Mouse (Mus musculus) bone marrow, adult 2 months (tissue): ENCODE results near the gene Pin1. TPM values are rescaled to one million over a fixed set of nuclear protein-coding genes. Genes with fewer than 3 reads are reported as not detected.

Experiments used
- H3K27ac ChIP-seq: fragments of 200-500 bp; 2 replicates; pipeline ENCODE4 v1.5.1; 2012; ENCODE audit warnings: low read depth, mild to moderate bottlenecking, control low read depth, inconsistent platforms, low read length; ENCODE audit not compliant: control insufficient read depth, poor library complexity, insufficient read depth
- H3K4me1 ChIP-seq: fragments of 200-500 bp; 2 replicates; pipeline ENCODE4 v1.6.1; 2011; ENCODE audit warnings: low read length; ENCODE audit not compliant: control insufficient read depth, insufficient read depth
- H3K4me3 ChIP-seq: fragments of 200-500 bp; replicated peaks from 2 replicates; pipeline ENCODE3; 2011; ENCODE audit warnings: mild to moderate bottlenecking, low read depth, low read length, control low read depth; ENCODE audit not compliant: control insufficient read depth
- CTCF ChIP-seq: fragments of 200-500 bp; IDR thresholded peaks from 2 replicates; pipeline ENCODE4 v1.5.1; 2011; ENCODE audit warnings: low read length, control low read depth; ENCODE audit not compliant: control insufficient read depth, insufficient read depth
- POLR2A ChIP-seq: fragments of 200-500 bp; IDR thresholded peaks from 2 replicates; pipeline ENCODE4 v1.6.1; 2011; ENCODE audit warnings: low read depth, mild to moderate bottlenecking, control low read depth, low read length, borderline replicate concordance; ENCODE audit not compliant: control insufficient read depth
- WGBS: fragments of 180-500 bp; shearing (Covaris S2); methylation state at CpG from one replicate; pipeline ENCODE4 v1.1.7; 2018; 5-methylcytosine and 5-hydroxymethylcytosine counted together
- polyA plus RNA-seq: library from polyadenylated mRNA; stranded (reverse); fragments of >200 nt; gene quantifications from 2 replicates; pipeline ENCODE4 v1.2.4, GENCODE M21; 2011; ENCODE audit warnings: low replicate concordance; ENCODE audit not compliant: missing spikeins, insufficient read depth, insufficient read length

Gene Pin1
- polyA plus RNA-seq, 1 experiment, result 8.3 TPM

- under 1% methylated on average over 43 of the region's 43 CpGs for WGBS
- H3K27ac ChIP-seq, result peak within 1 kb of the TSS; percentile 85
- TF ChIP-seq POLR2A, result no peak
- TF ChIP-seq CTCF, result no peak
- H3K4me3 ChIP-seq, result peak within 1 kb of the TSS; percentile 77
- no peaks in the 10 kb centered on the region; the same call in none of the 2 replicates for H3K4me1 ChIP-seq
Observed at GRCm38 (mm10) chr9:20644360-20645081, 7.4 kb upstream of the Pin1 start, which contains the start of gene Fbxl12. Fbxl12 (minus strand) TSS chr9:20644767.

GRCm38 (mm10) chr9:20645121-20645520 is 6.8 kb upstream of the Pin1 start:
- 1% methylated on average over 17 of the region's 17 CpGs for WGBS
- no peak for TF ChIP-seq CTCF
- no peak for TF ChIP-seq POLR2A
- H3K27ac ChIP-seq, result peak overlapping the region; percentile 85
- no peaks in the 10 kb centered on the region; the same call in none of the 2 replicates for H3K4me1 ChIP-seq
- peak overlapping the region; percentile 77 for H3K4me3 ChIP-seq

- peak overlapping the region; percentile 84 for H3K4me3 ChIP-seq
- peaks cover 1% of the 10 kb centered on the region for H3K4me1 ChIP-seq
- TF ChIP-seq POLR2A (no peak), CTCF (no peak)
- 0% methylated on average over 25 of the region's 25 CpGs for WGBS
- H3K27ac ChIP-seq, result no peak overlapping the region; the same call in 1 of the 2 replicates
Observed at GRCm38 (mm10) chr9:20652260-20652658, 364 bp downstream of the Pin1 start.

- H3K27ac ChIP-seq, result no peak overlapping the region
- peaks cover 1% of the 10 kb centered on the region for H3K4me1 ChIP-seq
- no peak overlapping the region for H3K4me3 ChIP-seq
- no peak for TF ChIP-seq CTCF
- no peak for TF ChIP-seq POLR2A
- 88% methylated on average over 3 of the region's 3 CpGs for WGBS
Observed at GRCm38 (mm10) chr9:20653859-20654258, 2.0 kb downstream of the Pin1 start.

- TF ChIP-seq POLR2A (no peak), CTCF (no peak)
- Histone ChIP-seq H3K4me1 (no peaks in the 10 kb centered on the region; the same call in 1 of the 2 replicates), H3K4me3 (no peak overlapping the region), H3K27ac (no peak overlapping the region)
- 78% methylated on average over 3 of the region's 3 CpGs for WGBS
Observed at GRCm38 (mm10) chr9:20657546-20657945, 5.7 kb downstream of the Pin1 start.

GRCm38 (mm10) chr9:20662325-20662724 is 10.4 kb downstream of the Pin1 start:
- Histone ChIP-seq H3K4me1 (no peaks in the 10 kb centered on the region), H3K4me3 (no peak overlapping the region), H3K27ac (no peak overlapping the region)
- WGBS, result 55% methylated on average over 3 of the region's 3 CpGs
- TF ChIP-seq CTCF (peak; percentile 78), POLR2A (no peak)

- WGBS, result 96% methylated on average over 8 of the region's 8 CpGs
- H3K4me1 ChIP-seq, result no peaks in the 10 kb centered on the region
- H3K27ac ChIP-seq, result no peak overlapping the region
- TF ChIP-seq POLR2A (no peak), CTCF (no peak)
- H3K4me3 ChIP-seq, result no peak overlapping the region
Observed at GRCm38 (mm10) chr9:20662874-20663273, 11.0 kb downstream of the Pin1 start.

GRCm38 (mm10) chr9:20663956-20664355 is 12.1 kb downstream of the Pin1 start:
- no peak for TF ChIP-seq POLR2A
- TF ChIP-seq CTCF, result no peak
- no peak overlapping the region for H3K27ac ChIP-seq
- WGBS, result 95% methylated on average over 2 of the region's 2 CpGs
- no peaks in the 10 kb centered on the region for H3K4me1 ChIP-seq
- no peak overlapping the region for H3K4me3 ChIP-seq

- Histone ChIP-seq H3K27ac (no peak overlapping the region), H3K4me3 (no peak overlapping the region), H3K4me1 (no peaks in the 10 kb centered on the region)
- no peak for TF ChIP-seq CTCF
- no peak for TF ChIP-seq POLR2A
- WGBS, result 91% methylated on average over 2 of the region's 2 CpGs
Observed at GRCm38 (mm10) chr9:20664366-20664765, 12.5 kb downstream of the Pin1 start.
